Mouse (Mus musculus) gastrocnemius, postnatal 4 days (tissue): ENCODE measurements at regions not wholly inside any gene's neighbourhood (a gene's known extent, or its start where the extent isn't known, plus 50 kb on each side); places are given as distances from the start of the nearest gene placed in this dataset.

Experiments used
- DNase-seq, 2 experiments: peaks; one replicate each; pipeline ENCODE4 v3.0.0; 2021 to 2022; ENCODE audit warnings: low spot score in 2 of 2, mixed read lengths in 2 of 2

- no peak for DNase-seq
Measured at GRCm38 (mm10) chr17:29775836-29776235, 59.0 kb upstream of the Ccdc167 start.

- peak in 1 of 2 experiments; percentile 40 for DNase-seq
Measured at GRCm38 (mm10) chr17:29773339-29773738, 56.5 kb upstream of the Ccdc167 start.

GRCm38 (mm10) chr17:29770914-29771313 is 54.1 kb upstream of the Ccdc167 start:
- DNase-seq, result no peak

GRCm38 (mm10) chr17:29769631-29770030 is 52.8 kb upstream of the Ccdc167 start:
- no peak for DNase-seq

GRCm38 (mm10) chr17:29769143-29769542 is 52.3 kb upstream of the Ccdc167 start:
- no peak for DNase-seq

- DNase-seq, result no peak
Measured at GRCm38 (mm10) chr17:29768642-29769041, 51.8 kb upstream of the Ccdc167 start.
